Comparison of ENCODE assay signal across 8 mouse cellular contexts in the genomic region with DNA sequence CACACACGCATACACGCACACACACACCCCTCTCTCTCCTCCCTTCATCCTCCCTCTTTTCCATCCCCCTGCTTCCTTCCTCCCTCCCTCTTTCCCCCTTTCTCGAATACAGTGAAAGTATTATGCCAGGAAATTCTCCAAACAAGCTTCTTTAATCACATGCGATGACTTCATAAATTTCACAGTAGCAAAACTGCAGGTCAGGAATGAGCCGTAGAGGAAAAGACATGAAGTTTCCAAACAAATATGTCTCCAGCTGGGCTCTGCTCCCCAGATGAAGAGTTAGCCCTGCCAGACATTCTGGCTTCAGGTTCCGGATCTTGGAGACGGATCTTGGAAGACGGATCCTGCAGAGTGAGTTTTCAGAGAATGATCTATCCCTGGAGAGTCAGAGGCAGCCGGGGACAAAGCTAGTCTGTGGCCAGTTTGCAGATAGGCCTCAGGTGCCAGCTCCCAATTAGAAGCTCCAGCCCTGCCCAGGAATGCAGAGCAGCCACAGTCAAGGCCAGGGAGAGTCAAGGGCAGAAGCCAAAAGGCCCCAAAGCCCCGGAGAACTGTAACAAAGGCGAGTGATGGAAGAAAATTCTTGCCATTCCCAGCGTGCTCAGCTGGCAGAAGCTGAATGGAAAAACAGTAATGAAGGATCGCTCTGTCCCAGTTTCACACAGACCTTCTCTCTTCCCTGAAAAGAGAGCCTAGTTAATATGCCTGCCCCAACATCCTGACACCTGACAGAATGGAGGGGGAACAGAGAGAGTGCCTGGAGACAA.
DNase-seq lines count a peak whose midpoint lies in the region; ATAC-seq and TF ChIP-seq lines count a peak whose summit lies in the region.
"Had no signal": no experiment of that assay in that cellular context is flagged by ENCODE, and none has a peak within 500 bp of the region (broad histone marks: within the 10 kb centered on the region; RNA-seq: fewer than 3 reads in every experiment).

No protein-coding gene starts in this region.

- ATAC-seq in hindbrain, embryonic 16.5 days, result peak; percentile 90

- no peak overlapping the region for H3K4me3 ChIP-seq in hindbrain, embryonic 16.5 days (ENCODE audit: low read length)
- H3K4me3 ChIP-seq in myocyte, result no peak overlapping the region
- H3K4me3 ChIP-seq: erythroblast, embryonic 14.5 days had no signal

- DNase-seq in adrenal gland, adult 2 months, result peak; percentile 78
- peak; percentile 69 to 79 for DNase-seq in cerebellum, postnatal 10 days
- peak; percentile 66 to 74 for DNase-seq in gastrocnemius, adult 8-10 months (ENCODE audit: low spot score in 2 of 2)
- DNase-seq in left cerebral cortex, adult 18-20 months (ENCODE audit: low spot score in 2 of 2), result peak; percentile 34 to 54
- DNase-seq in MN1 (ENCODE audit: low spot score), result no peak

- H3K4me2 ChIP-seq in hindbrain, embryonic 16.5 days (ENCODE audit: low read length), result no peak overlapping the region
- peak overlapping the region; percentile 35 for H3K4me2 ChIP-seq in myocyte (ENCODE audit: low read depth)

- peaks cover 5% of the 10 kb centered on the region for H3K79me2 ChIP-seq in myocyte (ENCODE audit: control insufficient read depth, insufficient read depth)

- peaks cover 18% of the 10 kb centered on the region for H3K4me1 ChIP-seq in hindbrain, embryonic 16.5 days (ENCODE audit: control insufficient read depth, insufficient read depth, low read depth, low read length)

- peak overlapping the region; percentile 70 for H3K27ac ChIP-seq in hindbrain, embryonic 16.5 days (ENCODE audit: low read depth, low read length)

- no peaks in the 10 kb centered on the region for H3K9me3 ChIP-seq in hindbrain, embryonic 16.5 days (ENCODE audit: control insufficient read depth, low read length)

- H3K27me3 ChIP-seq in hindbrain, embryonic 16.5 days (replicated peaks; ENCODE audit: control insufficient read depth, insufficient read depth, low read length), result no peaks in the 10 kb centered on the region
- H3K27me3 ChIP-seq in myocyte (ENCODE audit: control insufficient read depth, insufficient read depth, insufficient read length), result no peaks in the 10 kb centered on the region

- H3ac ChIP-seq in myocyte (ENCODE audit: control insufficient read depth, insufficient read length), result no peak overlapping the region

- TF ChIP-seq POLR2A in myocyte (IDR thresholded peaks at IDR 0.05; ENCODE audit: insufficient read length, low read depth), result no peak

- no peaks in the 10 kb centered on the region for H3K36me3 ChIP-seq in hindbrain, embryonic 16.5 days (ENCODE audit: control insufficient read depth, insufficient read depth, low read length)
- H3K36me3 ChIP-seq in myocyte (ENCODE audit: control insufficient read depth, insufficient read depth), result peaks cover 4% of the 10 kb centered on the region

- H3K9ac ChIP-seq in hindbrain, embryonic 16.5 days (ENCODE audit: low read depth, low read length), result no peak overlapping the region

- 28% methylated on average over 13 of the region's 13 CpGs for WGBS in hindbrain, embryonic 16.5 days

TF ChIP-seq in myocyte, 11 proteins besides CTCF, POLR2A, EP300 and RAD21:
- TF ChIP-seq TCF3 (IDR thresholded peaks at IDR 0.05; ENCODE audit: insufficient read length, low read depth), result no peak
- peak in 2 of 3 experiments; percentile 10 to 39 for TF ChIP-seq MYOG (IDR thresholded peaks at IDR 0.05; ENCODE audit: control insufficient read depth in 1 of 3, insufficient read depth in 1 of 3, insufficient read length in 2 of 3, low read depth in 2 of 3)
- peak; percentile 17 for TF ChIP-seq TCF12 (IDR thresholded peaks at IDR 0.05; ENCODE audit: insufficient read depth, poor library complexity, severe bottlenecking)
- TF ChIP-seq REST (IDR thresholded peaks at IDR 0.05; ENCODE audit: insufficient read depth, insufficient read length), result no peak
- TF ChIP-seq MYOD1 (IDR thresholded peaks at IDR 0.05; ENCODE audit: control insufficient read depth in 1 of 3, insufficient read length in 2 of 3, low read depth in 2 of 3), result peak in 1 of 3 experiments; percentile 24
